Mouse (Mus musculus): Measurements from ENCODE around the gene Bbx.

The Bbx gene

GRCm38 (mm10) chr16:50235231-50235630 is 197.0 kb downstream of the Bbx start:
- DNase-seq (ENCODE audit: low read depth, low spot score) = no peak

- no peak for DNase-seq (ENCODE audit: low read depth, low spot score)
These were observed 201.6 kb downstream of the Bbx start for GRCm38 (mm10) chr16:50230624-50231023.

- no peak for DNase-seq (ENCODE audit: low read depth, low spot score)
These were observed 203.4 kb downstream of the Bbx start for GRCm38 (mm10) chr16:50228833-50229232.

GRCm38 (mm10) chr16:50226274-50226673 is 205.9 kb downstream of the Bbx start:
- no peak for DNase-seq (ENCODE audit: low read depth, low spot score)

GRCm38 (mm10) chr16:50224946-50225345 is 207.2 kb downstream of the Bbx start:
- DNase-seq (ENCODE audit: low read depth, low spot score) = no peak

- no peak for DNase-seq (ENCODE audit: low read depth, low spot score)
These were observed 211.3 kb downstream of the Bbx start for GRCm38 (mm10) chr16:50220734-50221501.

GRCm38 (mm10) chr16:50217084-50217483 is 215.1 kb downstream of the Bbx start:
- DNase-seq (ENCODE audit: low read depth, low spot score) = no peak

GRCm38 (mm10) chr16:50211727-50212126 is 220.5 kb downstream of the Bbx start:
- no peak for DNase-seq (ENCODE audit: low read depth, low spot score)

GRCm38 (mm10) chr16:50211231-50211630 is 221.0 kb downstream of the Bbx start:
- DNase-seq (ENCODE audit: low read depth, low spot score) = no peak

GRCm38 (mm10) chr16:50210742-50211141 is 221.4 kb downstream of the Bbx start:
- DNase-seq (ENCODE audit: low read depth, low spot score) = no peak

- no peak for DNase-seq (ENCODE audit: low read depth, low spot score)
These were observed 227.2 kb downstream of the Bbx start for GRCm38 (mm10) chr16:50204944-50205343.

GRCm38 (mm10) chr16:50201546-50202151 is 230.5 kb downstream of the Bbx start:
- DNase-seq (ENCODE audit: low read depth, low spot score) = peak; percentile 80

GRCm38 (mm10) chr16:50200214-50200613 is 232.0 kb downstream of the Bbx start:
- no peak for DNase-seq (ENCODE audit: low read depth, low spot score)

- no peak for DNase-seq (ENCODE audit: low read depth, low spot score)
These were observed 236.1 kb downstream of the Bbx start for GRCm38 (mm10) chr16:50196118-50196517.

GRCm38 (mm10) chr16:50192626-50193025 is 239.6 kb downstream of the Bbx start:
- DNase-seq (ENCODE audit: low read depth, low spot score) = no peak

- DNase-seq (ENCODE audit: low read depth, low spot score) = no peak
These were observed 243.1 kb downstream of the Bbx start for GRCm38 (mm10) chr16:50189108-50189507.

GRCm38 (mm10) chr16:50186604-50187003 is 245.6 kb downstream of the Bbx start:
- DNase-seq (ENCODE audit: low read depth, low spot score) = no peak

- no peak for DNase-seq (ENCODE audit: low read depth, low spot score)
These were observed 247.1 kb downstream of the Bbx start for GRCm38 (mm10) chr16:50185041-50185440.

- no peak for DNase-seq (ENCODE audit: low read depth, low spot score)
These were observed 249.2 kb downstream of the Bbx start for GRCm38 (mm10) chr16:50182988-50183387.

- DNase-seq (ENCODE audit: low read depth, low spot score) = no peak
These were observed 249.6 kb downstream of the Bbx start for GRCm38 (mm10) chr16:50182561-50182960.

GRCm38 (mm10) chr16:50172760-50173159 is 259.4 kb downstream of the Bbx start:
- DNase-seq (ENCODE audit: low read depth, low spot score) = no peak

GRCm38 (mm10) chr16:50170812-50171211 is 261.4 kb downstream of the Bbx start:
- DNase-seq (ENCODE audit: low read depth, low spot score) = no peak

GRCm38 (mm10) chr16:50167983-50168299 is 264.2 kb downstream of the Bbx start:
- DNase-seq (ENCODE audit: low read depth, low spot score) = no peak

Data from CD4-positive, CD25-positive, alpha-beta regulatory T cell, adult 2 months (primary cell).